Mouse (Mus musculus) heart, adult 11 months (tissue): ENCODE measurements around the gene Arpc4.
"Not testable (repeated sequence)": the region's sequence is repeated elsewhere in the genome, so short reads cannot be mapped to it uniquely, and the experiment has no call there.

ENCODE experiments used
- DNase-seq: peaks from one replicate; pipeline ENCODE4 v3.0.0; 2022

Arpc4 gene

GRCm38 (mm10) chr6:113377496-113378385 is at the start of gene Arpc4, which contains the start of gene Tada3:
TSS of gene Arpc4 (plus strand) at chr6:113378115.
TSS of gene Tada3 (minus strand) at chr6:113377883.
- DNase-seq, result peak; percentile 100

- DNase-seq, result no peak
These were observed 48.5 kb upstream of the Arpc4 start for GRCm38 (mm10) chr6:113329396-113329795.

DNA sequence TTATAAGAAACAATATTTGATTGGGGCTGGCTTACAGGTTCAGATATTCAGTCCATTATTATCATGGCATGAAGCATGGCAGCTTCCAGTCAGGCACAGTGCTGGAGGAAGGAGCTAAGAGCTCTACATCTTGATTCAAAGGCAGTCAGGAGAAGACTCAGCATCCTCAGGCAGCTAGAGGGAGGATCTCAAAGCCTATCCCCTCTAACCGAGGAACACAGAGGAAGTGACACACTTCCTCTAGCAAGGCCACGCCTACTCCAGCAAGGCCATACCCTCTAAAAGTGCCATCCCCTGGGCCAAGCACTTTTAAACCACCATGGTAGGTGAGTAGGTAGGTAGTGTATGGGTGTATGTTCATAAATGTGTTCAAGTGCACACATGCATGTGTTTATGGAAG is 47.4 kb upstream of the Arpc4 start:
- DNase-seq, result peak; percentile 96

DNA sequence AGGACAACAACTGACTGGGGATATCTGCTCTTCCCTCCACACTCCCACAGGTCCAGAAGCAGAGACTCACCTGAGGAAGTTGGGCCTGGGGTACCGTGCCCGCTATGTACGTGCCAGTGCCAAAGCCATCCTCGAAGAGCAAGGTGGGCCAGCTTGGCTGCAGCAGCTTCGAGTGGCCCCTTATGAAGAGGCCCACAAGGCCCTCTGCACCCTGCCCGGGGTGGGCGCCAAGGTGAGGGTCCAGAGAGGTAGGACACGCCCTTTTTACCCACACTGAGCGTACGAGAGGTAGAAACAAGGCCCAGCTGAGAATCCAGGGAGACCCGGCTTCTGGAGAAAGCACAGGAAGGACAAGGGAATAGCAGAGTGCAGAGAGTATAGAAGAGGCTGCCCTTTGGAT is 46.2 kb upstream of the Arpc4 start:
- peak; percentile 92 for DNase-seq

- DNase-seq, result not testable (repeated sequence)
These were observed 45.2 kb upstream of the Arpc4 start for GRCm38 (mm10) chr6:113332734-113333133.

DNA sequence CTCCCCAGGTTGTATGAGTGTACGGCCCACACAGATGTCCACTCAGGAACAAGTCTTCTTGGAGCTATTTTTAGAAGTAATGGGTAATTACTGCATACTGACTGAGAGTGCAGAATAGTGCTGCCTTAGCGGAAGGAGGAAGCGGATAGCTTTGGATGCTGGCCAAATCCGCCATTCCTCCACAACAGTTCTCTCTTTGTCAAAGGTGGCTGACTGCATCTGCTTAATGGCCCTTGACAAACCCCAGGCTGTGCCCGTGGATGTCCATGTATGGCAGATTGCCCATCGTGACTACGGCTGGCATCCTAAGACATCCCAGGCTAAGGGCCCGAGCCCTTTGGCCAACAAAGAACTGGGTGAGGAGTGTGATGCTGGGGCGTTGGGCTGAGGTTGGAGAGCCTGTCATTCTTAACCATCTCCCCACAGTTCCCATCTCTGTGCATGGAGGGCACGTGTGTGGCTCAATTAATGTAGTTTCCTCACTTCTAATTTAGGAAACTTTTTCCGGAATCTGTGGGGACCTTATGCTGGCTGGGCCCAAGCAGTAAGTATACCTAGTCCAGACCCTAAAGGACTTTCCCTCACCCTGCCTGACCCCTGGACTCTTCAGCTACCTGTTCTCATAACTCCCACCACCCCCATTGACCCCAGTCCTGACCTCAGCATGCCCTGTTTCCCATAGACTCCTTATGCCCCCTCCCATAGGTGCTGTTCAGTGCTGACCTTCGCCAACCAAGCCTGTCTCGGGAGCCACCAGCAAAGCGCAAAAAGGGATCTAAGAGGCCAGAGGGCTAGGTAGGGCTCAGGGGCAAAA is 44.6 kb upstream of the Arpc4 start:
- peak; percentile 95 for DNase-seq

DNA sequence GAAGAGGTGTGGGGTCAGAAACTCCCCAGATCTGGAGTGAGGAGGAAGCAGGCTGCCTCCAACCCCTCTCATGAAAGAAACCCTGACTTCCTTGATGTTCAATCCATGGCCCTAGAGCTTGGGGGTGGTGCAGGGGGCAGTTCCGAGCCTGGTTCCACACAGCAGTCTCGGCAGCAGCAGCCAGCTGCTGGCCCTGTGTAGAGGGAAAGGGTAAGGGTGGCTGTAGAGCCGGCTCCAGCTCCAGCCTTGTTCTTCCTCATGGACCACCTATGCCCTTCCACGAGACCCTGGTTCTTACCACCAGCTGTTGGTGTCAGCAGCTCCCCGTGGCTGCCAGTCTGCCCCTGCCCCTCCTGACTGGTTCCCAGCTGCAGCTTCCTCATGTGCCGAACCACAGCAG is 43.7 kb upstream of the Arpc4 start:
- DNase-seq, result peak; percentile 92

DNA sequence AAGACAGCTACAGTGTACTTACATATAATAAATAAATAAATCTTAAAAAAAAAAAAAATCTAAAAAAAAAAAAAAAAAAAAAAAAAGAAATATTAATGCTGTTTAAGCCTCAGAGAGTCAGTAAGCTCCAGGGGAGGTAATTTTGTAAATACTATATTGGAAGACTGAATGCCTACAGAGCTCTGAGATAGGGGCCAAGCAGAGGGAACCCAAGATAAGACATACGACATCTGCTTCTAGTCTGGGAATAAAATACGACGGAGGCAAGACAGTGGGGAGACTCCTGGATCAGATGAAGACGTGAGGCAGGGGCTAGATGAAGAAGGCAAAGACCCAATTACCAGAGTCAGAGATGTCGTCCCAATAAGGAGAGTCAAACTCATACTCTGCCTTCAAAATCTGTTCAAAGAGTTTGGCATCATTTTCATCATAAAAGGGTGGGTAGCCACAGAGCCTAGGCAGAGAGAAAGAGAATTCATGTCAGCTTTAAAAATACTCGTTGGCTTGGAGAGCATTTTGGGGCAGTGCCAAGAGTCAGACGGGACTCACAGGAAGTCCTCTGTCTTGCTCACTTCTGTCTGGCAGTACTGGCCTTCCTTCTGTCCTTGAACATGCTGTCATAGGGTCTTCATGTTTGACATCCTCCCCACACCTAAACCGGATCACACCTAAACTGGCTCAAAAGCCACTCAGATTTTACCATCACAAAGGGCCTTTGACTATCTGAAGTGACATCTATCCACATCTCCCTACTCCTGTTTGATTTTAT is 40.9 kb upstream of the Arpc4 start:
- DNase-seq, result peak; percentile 92

DNA sequence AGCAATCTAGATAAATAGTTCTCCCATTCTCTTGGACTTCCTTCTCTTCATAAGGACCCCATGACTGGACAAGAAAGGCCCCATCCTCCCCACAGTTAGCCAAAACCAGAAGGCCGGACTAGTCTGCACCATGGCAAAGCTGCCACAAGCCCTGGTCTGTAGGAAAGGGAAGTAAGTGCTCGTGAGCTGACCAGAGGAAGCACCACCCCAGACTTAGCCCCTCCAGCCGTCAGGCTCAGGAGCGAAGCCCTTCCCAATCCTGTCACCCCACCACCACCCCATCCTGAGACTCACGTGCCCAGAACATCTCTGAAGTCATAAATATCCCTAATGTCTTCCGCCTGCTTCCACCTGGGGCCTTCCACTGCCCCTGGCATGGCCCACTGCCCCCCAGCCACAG is 36.3 kb upstream of the Arpc4 start:
- peak; percentile 98 for DNase-seq

GRCm38 (mm10) chr6:113342297-113342696 is 35.6 kb upstream of the Arpc4 start:
- peak; percentile 94 for DNase-seq

DNA sequence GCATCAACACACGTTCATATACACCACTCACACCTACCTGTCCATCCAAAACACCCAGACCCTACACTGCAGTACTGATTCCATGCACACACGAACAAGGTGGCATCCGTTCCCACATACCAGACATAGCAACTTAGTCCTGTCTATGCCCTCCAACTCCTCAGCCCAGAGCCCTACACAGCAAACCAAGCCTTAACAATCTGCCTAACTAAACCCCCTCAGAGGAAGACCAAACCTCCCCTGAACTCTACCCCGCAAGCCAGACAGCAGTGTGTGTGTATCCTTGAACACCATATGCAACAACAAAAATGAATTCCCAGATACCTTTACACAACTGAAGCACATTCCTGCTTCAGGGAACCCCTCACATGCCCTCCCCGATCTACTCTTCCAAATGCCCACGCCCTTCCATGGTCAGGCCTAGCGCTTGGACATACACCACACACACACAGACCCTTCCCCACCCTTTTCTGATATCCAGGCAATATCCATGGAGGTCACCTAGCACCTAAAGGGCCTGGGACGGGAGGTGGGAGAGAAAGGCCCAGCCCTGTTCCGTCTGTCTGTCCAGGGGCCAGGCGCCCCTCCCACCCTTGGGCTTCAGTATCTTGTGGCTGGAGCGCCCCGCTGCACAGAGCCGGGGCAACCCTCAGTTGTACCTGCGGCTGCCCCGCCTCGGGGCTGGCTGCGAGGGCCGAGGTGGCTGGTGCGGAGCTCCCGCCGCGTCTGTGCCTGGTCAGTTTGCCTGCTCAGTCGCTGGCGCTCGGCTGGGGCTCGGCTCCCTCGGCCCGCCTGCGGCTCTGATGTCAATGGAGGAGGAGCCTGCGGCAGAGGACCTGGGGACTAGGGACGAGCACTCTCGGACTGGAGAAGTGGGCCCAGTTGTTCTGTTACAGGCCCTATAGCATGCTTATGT is 34.5 kb upstream of the Arpc4 start, which contains the start of gene Camk1:
Camk1 (minus strand) TSS at position 808 of the 916 bp plus-strand sequence.
- peak; percentile 99 for DNase-seq

- peak; percentile 99 for DNase-seq
These were observed 33.6 kb upstream of the Arpc4 start for GRCm38 (mm10) chr6:113344321-113344720.

GRCm38 (mm10) chr6:113346897-113347296 is 31.0 kb upstream of the Arpc4 start:
- DNase-seq, result no peak

GRCm38 (mm10) chr6:113350538-113350937 is 27.4 kb upstream of the Arpc4 start:
- peak; percentile 55 for DNase-seq

GRCm38 (mm10) chr6:113351161-113351560 is 26.8 kb upstream of the Arpc4 start:
- DNase-seq, result no peak

GRCm38 (mm10) chr6:113351653-113352052 is 26.3 kb upstream of the Arpc4 start:
- DNase-seq, result peak; percentile 86

DNA sequence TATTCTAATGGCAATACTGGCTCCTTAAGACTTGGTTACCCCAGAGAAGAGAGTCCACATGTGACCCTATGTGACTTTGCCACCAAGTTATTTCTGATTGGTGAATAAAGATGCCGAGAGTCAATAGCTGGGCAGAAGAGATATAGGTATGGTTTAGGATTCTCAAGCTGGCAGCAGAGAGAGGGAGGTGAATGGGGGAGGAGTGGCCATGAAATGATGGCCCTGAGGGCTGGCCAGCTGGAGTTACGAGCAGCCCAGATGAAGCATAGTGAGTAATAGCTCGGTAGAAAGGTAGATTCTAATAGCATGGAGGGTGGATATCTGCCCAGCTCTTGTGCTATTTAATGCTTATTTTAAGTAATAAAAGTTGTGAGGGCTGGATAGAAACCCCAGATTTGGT is 25.1 kb upstream of the Arpc4 start:
- DNase-seq, result no peak

DNA sequence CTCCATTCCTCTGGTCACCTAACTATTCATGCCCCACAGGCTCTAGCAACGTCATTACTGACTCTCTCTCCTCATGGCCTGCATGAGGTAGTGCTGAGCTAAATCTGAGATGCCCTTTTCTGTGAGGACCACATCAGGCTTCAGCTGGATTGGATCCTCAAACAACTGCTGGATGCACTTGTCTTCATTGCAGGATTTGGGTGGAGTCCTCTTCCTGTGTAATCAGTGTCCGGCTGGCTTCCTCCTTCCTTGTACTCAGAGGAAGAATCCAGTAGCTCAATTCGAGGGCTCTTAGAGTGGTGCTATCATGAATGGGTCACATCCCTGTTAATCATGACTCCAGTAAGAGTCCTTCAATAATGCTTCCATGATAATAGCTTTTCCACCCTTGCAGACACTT is 24.2 kb upstream of the Arpc4 start:
- peak; percentile 92 for DNase-seq

- DNase-seq, result no peak
These were observed 16.4 kb upstream of the Arpc4 start for GRCm38 (mm10) chr6:113361476-113361875.

DNA sequence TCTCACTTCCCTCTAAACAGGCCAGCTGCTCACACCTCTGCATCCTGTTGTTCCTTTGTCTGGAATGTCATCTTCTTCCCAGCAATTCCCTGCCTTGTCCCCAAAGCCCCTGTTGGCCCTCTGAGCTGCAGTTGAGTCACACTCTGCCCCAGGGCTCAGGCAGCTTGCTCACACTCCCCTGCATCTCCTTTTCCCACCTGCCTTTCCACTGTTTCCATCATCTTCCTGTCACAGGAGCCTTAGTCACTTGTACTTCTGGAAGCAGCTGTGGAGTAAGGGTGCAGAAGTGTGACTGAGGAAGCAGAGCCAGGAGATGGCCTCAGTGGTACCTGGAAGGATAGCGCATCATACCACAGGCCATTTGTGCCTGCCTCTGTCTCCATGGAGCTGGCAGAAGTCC is 15.7 kb upstream of the Arpc4 start:
- peak; percentile 60 for DNase-seq

DNA sequence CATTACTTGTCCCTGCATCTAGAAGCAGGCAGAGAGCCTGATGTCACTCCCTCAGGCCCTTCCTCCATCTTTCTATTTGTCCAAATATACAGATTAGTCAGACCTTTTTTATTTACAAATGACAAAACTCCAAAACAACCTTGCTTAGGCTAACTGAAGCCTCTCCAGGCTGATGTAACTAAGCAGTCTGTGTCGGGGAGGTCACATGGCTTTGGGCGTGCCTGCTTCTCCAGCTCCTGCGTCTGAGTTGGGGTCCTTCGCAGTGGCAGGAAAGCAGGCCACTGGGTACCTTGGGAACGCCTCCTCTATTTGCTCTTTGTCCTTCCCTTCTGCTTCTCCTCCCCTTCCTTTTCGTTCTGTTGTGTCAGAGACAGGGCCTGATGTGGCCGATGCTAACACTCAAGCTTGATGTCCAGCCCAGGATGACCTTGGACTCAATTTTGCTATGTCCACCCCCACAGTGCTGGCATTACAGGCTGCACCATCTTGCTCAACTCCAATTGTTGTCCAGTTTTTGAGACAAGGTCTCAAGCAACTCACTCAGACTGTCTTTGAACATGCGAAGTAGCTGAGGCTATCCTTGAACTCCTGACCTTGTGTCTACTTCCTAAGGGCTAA is 13.3 kb upstream of the Arpc4 start:
- peak; percentile 74 for DNase-seq
